Mouse (Mus musculus): Measurements from ENCODE around the gene Nrcam. TPM values are rescaled to one million over a fixed set of nuclear protein-coding genes. Genes with fewer than 3 reads are reported as not detected.
"Not testable (repeated sequence)": the region's sequence is repeated elsewhere in the genome, so short reads cannot be mapped to it uniquely, and the experiment has no call there.

The Nrcam gene
- total RNA-seq (2014; rRNA removed), result 147 and 185 TPM in 2 replicates
- 87.5 and 101 TPM in 2 replicates for polyA plus RNA-seq (2015; fragmentation: Nextera tagmentation; extraction: Ambion mirVana)

DNA sequence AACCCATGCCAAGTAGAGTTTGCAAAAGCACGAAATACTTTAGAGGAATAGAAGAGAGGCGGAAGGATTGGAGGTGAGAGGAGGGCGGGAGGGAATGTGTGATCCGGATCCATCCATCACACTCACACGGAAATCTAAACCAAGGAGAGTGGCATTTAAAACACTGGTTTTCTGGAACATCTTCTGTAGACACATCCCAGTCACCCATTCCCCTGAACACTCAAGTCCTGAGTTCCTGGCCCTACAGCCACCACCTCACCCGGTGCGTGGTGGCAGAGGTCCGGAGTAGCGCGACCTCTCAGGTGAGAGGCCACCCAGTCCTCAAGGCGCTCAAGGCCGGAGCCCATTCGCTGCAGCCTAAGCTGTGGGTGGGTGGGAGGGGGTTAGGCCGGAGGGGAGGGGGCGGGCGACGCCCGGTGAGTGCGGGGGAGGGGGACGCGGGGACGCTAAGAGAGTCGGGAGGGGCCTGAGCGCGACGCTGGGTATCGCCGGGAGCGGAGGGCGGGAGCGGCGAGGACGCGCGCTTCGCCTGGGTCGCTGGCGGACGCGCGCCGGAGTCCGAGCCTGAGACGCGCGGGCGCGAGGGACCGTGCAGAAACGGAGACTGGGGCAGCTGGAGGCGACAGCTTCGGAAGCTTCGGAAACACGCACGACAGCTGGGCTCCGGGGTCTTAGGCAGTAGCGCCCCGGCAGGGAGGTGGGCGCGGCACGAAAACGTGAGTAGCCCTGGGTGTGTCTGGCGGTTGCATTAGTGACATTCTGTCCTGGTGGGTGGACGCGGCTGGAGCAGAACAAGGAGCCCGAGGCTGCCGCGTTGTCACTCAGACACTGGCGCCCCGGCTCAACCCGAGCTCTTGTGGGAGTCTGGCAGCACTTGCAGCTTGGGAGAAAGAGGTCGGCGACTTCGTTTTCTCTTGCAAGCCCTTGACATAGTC, at the start of gene Nrcam:
Gene Nrcam (plus strand): TSS at position 505 of the 935 bp plus-strand sequence.
- Histone ChIP-seq H3K27me3 (ENCODE audit: insufficient read depth, low read length) (no peaks in the 10 kb centered on the region), H3K4me3 (ENCODE audit: low read depth, low read length) (peak within 1 kb of the TSS; percentile 82)
- DNase-seq, result peak; percentile 83

DNA sequence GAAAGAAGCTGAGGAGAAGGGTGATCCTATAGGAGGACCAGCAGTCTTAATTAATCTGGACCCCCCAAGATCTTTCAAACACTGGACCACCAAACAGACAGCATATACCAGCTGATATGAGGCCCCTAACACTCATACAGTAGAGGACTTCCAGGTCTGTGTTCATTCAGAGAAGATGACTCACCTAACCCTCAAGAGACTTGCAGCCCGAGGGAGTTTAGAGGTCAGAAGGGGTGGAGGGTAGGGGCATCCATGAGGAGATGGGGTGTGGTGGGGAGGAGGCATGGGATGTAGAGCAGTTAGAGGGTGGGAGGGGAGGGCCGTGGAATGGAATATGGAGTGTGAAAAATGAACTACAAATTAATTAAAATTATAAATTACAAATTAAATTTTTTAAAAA, 48.5 kb upstream of the Nrcam start:
- not testable (repeated sequence) for H3K4me1 ChIP-seq (ENCODE audit: insufficient read depth); H3K9me3 ChIP-seq (ENCODE audit: low read length)
- 83% methylated on average over 2 of the region's 2 CpGs for WGBS

More for the DNA sequence above, at the start of gene Nrcam:
- H3K4me2 ChIP-seq (ENCODE audit: low read depth), result peak within 1 kb of the TSS; percentile 74
- peak within 1 kb of the TSS; percentile 78 for H3K9ac ChIP-seq
- H3K36me3 ChIP-seq (ENCODE audit: insufficient read depth), result no peaks in the 10 kb centered on the region
- TF ChIP-seq CTCF (IDR thresholded peaks at IDR 0.05; ENCODE audit: low read depth), result no peak
- ATAC-seq, result peak; percentile 70
- no peaks in the 10 kb centered on the region for H3K9me3 ChIP-seq (ENCODE audit: low read length)
- 2% methylated on average over 72 of the region's 74 CpGs for WGBS
- H3K4me1 ChIP-seq (ENCODE audit: insufficient read depth), result peaks cover 17% of the 10 kb centered on the region
- peak within 1 kb of the TSS; percentile 89 for H3K27ac ChIP-seq (ENCODE audit: low read depth, low read length)

GRCm38 (mm10) chr12:44281534-44281933, 47.2 kb upstream of the Nrcam start:
- WGBS, result 91% methylated on average over 3 of the region's 3 CpGs
- H3K4me1 ChIP-seq (ENCODE audit: insufficient read depth), result no peaks in the 10 kb centered on the region
- H3K9me3 ChIP-seq (ENCODE audit: low read length), result no peaks in the 10 kb centered on the region

More for the DNA sequence above, 48.5 kb upstream of the Nrcam start:
- H3K4me3 ChIP-seq (ENCODE audit: low read depth, low read length); ATAC-seq; H3K27ac ChIP-seq (ENCODE audit: low read depth, low read length); DNase-seq; H3K4me2 ChIP-seq (ENCODE audit: low read depth); H3K36me3 ChIP-seq (ENCODE audit: insufficient read depth); H3K9ac ChIP-seq; H3K27me3 ChIP-seq (ENCODE audit: insufficient read depth, low read length): not testable (repeated sequence)

GRCm38 (mm10) chr12:44283378-44283777, 45.3 kb upstream of the Nrcam start:
- Histone ChIP-seq H3K4me1 (ENCODE audit: insufficient read depth) (no peaks in the 10 kb centered on the region), H3K9me3 (ENCODE audit: low read length) (no peaks in the 10 kb centered on the region), H3K36me3 (ENCODE audit: insufficient read depth) (peaks cover 16% of the 10 kb centered on the region), H3K27me3 (ENCODE audit: insufficient read depth, low read length) (no peaks in the 10 kb centered on the region), H3K9ac (no peak overlapping the region), H3K4me3 (ENCODE audit: low read depth, low read length) (no peak overlapping the region), H3K4me2 (ENCODE audit: low read depth) (no peak overlapping the region), H3K27ac (ENCODE audit: low read depth, low read length) (no peak overlapping the region)
- no peak for DNase-seq
- WGBS, result 85% methylated on average over 9 of the region's 9 CpGs
- no peak for TF ChIP-seq CTCF (IDR thresholded peaks at IDR 0.05; ENCODE audit: low read depth)
- no peak for ATAC-seq

More at GRCm38 (mm10) chr12:44281534-44281933, 47.2 kb upstream of the Nrcam start:
- Histone ChIP-seq H3K4me3 (ENCODE audit: low read depth, low read length) (no peak overlapping the region), H3K27me3 (ENCODE audit: insufficient read depth, low read length) (no peaks in the 10 kb centered on the region), H3K27ac (ENCODE audit: low read depth, low read length) (no peak overlapping the region), H3K4me2 (ENCODE audit: low read depth) (no peak overlapping the region), H3K36me3 (ENCODE audit: insufficient read depth) (peaks cover 11% of the 10 kb centered on the region; the same call in 1 of the 2 replicates), H3K9ac (no peak overlapping the region)
- no peak for TF ChIP-seq CTCF (IDR thresholded peaks at IDR 0.05; ENCODE audit: low read depth)
- no peak for DNase-seq
- ATAC-seq, result no peak

DNA sequence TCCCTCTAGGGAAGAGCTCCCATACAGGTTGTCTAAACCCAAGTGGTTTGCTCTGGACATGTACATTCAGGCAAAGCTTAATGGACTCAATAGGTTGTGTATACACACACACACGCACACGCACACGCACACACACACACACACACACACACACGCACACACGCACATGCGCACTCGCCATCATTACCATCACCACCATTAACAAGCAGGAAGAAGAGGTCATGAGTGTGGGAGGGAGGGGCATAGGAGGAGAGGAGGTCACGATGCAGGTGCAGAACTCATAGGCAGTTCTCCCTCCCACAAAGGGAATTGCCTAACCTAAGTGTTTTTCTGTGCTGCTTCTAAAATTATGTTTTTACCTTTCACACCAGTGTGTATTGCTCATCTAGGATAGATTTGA, 41.7 kb upstream of the Nrcam start:
- Histone ChIP-seq H3K4me2 (ENCODE audit: low read depth) (no peak overlapping the region), H3K27me3 (ENCODE audit: insufficient read depth, low read length) (no peaks in the 10 kb centered on the region), H3K27ac (ENCODE audit: low read depth, low read length) (no peak overlapping the region), H3K36me3 (ENCODE audit: insufficient read depth) (peaks cover 24% of the 10 kb centered on the region), H3K9ac (no peak overlapping the region), H3K4me1 (ENCODE audit: insufficient read depth) (no peaks in the 10 kb centered on the region), H3K9me3 (ENCODE audit: low read length) (no peaks in the 10 kb centered on the region), H3K4me3 (ENCODE audit: low read depth, low read length) (no peak overlapping the region)
- DNase-seq (no peak), ATAC-seq (no peak)
- 92% methylated on average over 8 of the region's 8 CpGs for WGBS
- TF ChIP-seq CTCF (IDR thresholded peaks at IDR 0.05; ENCODE audit: low read depth), result no peak

DNA sequence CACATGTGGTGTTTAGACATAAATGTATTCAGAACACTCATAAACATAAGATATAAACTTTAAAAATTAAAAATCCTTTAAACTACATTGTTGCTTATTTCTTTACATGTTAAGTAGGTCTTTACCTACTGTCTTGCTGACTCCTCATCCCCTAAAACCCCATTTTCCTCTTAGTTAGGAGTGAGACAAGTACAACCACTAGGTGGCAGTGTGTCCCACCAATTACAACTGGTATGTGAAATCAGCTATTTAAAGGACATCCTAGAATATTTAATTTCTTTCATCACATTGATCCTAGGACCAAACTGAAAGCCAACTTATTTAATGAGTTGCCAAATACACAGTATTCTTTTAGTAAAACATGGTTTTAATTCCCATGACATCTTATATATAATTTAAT, 36.4 kb upstream of the Nrcam start:
- peak; percentile 60 for ATAC-seq

GRCm38 (mm10) chr12:44300793-44301192, 27.9 kb upstream of the Nrcam start:
- peaks cover 22% of the 10 kb centered on the region for H3K36me3 ChIP-seq (ENCODE audit: insufficient read depth)
- H3K27me3 ChIP-seq (ENCODE audit: insufficient read depth, low read length), result no peaks in the 10 kb centered on the region
- H3K9ac ChIP-seq, result no peak overlapping the region
- H3K4me3 ChIP-seq (ENCODE audit: low read depth, low read length), result no peak overlapping the region
- no peaks in the 10 kb centered on the region for H3K9me3 ChIP-seq (ENCODE audit: low read length)
- no peak overlapping the region for H3K27ac ChIP-seq (ENCODE audit: low read depth, low read length)
- ATAC-seq (no peak), DNase-seq (no peak)
- no peak overlapping the region for H3K4me2 ChIP-seq (ENCODE audit: low read depth)
- TF ChIP-seq CTCF (IDR thresholded peaks at IDR 0.05; ENCODE audit: low read depth), result no peak
- no peaks in the 10 kb centered on the region for H3K4me1 ChIP-seq (ENCODE audit: insufficient read depth)

More for the DNA sequence above, 36.4 kb upstream of the Nrcam start:
- peak; percentile 87 for DNase-seq
- Histone ChIP-seq H3K27ac (ENCODE audit: low read depth, low read length) (no peak overlapping the region), H3K4me3 (ENCODE audit: low read depth, low read length) (no peak overlapping the region), H3K4me2 (ENCODE audit: low read depth) (no peak overlapping the region), H3K36me3 (ENCODE audit: insufficient read depth) (peaks cover 16% of the 10 kb centered on the region), H3K4me1 (ENCODE audit: insufficient read depth) (no peaks in the 10 kb centered on the region), H3K9me3 (ENCODE audit: low read length) (no peaks in the 10 kb centered on the region), H3K9ac (no peak overlapping the region), H3K27me3 (ENCODE audit: insufficient read depth, low read length) (no peaks in the 10 kb centered on the region)
- TF ChIP-seq CTCF (IDR thresholded peaks at IDR 0.05; ENCODE audit: low read depth), result peak; percentile 85

Data from forebrain, postnatal 0 days (tissue).